In the genomic region with DNA sequence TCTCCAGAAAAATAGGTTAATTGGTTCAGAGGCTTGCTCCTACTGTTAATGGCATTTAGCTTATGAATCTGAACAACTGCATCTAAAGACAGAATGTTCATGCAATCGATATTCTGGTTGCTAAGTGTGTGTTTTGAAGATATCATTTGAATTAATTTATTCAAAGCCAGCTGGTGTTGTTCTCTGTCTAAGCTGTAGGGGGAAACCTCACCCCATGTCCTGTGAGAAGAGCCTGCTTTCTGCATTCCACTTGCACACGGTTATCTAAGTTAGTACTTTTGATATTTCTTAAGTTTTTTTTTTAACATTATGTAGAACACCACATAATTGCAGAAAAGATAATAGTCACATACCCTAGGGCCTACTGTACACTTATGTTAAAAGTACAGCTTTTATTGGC, we compare ENCODE assay signal across 8 mouse cellular contexts.
DNase-seq lines count a peak whose midpoint lies in the region; ATAC-seq and TF ChIP-seq lines count a peak whose summit lies in the region.

No protein-coding gene starts in this region.

- no peak overlapping the region for H3K9ac ChIP-seq in heart, postnatal 0 days (replicated peaks; ENCODE audit: low read depth, low read length)

- no peak for TF ChIP-seq EP300 in heart, postnatal 0 days (IDR thresholded peaks at IDR 0.05; ENCODE audit: low read depth)

- DNase-seq in heart, postnatal 0 days (ENCODE audit: low spot score): peak; percentile 42
- no peak for DNase-seq in heart, adult 8-10 months (ENCODE audit: low spot score)
- peak; percentile 28 for DNase-seq in 416B (ENCODE audit: low read depth)
- DNase-seq in brain, adult 2 months (ENCODE audit: low read depth, low spot score): peak; percentile 81
- peak; percentile 27 to 84 for DNase-seq in layer of hippocampus, adult 18-20 months (ENCODE audit: low spot score in 2 of 2)
- peak; percentile 40 for DNase-seq in retina, postnatal 1 day
- no peak for DNase-seq in testis, postnatal 14 days (ENCODE audit: low spot score)
- DNase-seq in cerebellum, adult 11-12 months: no peak

- WGBS in heart, postnatal 0 days: 20% methylated on average over 2 of the region's 2 CpGs

- no peaks in the 10 kb centered on the region for H3K27me3 ChIP-seq in heart, postnatal 0 days (ENCODE audit: control insufficient read depth, insufficient read depth, low read length)

- no peak overlapping the region for H3K27ac ChIP-seq in heart, postnatal 0 days (ENCODE audit: low read depth)

- ATAC-seq in heart, postnatal 0 days (ENCODE audit: insufficient read depth, low read depth): no peak

- no peak overlapping the region for H3K4me3 ChIP-seq in heart, postnatal 0 days (ENCODE audit: low read depth, low read length)

- peak; percentile 77 for TF ChIP-seq CTCF in heart, postnatal 0 days (IDR thresholded peaks at IDR 0.05; ENCODE audit: low read depth)

- H3K4me1 ChIP-seq in heart, postnatal 0 days (ENCODE audit: control insufficient read depth, insufficient read depth): no peaks in the 10 kb centered on the region

- no peaks in the 10 kb centered on the region for H3K36me3 ChIP-seq in heart, postnatal 0 days (replicated peaks; ENCODE audit: control insufficient read depth, insufficient read depth, low read length)

- H3K9me3 ChIP-seq in heart, postnatal 0 days (replicated peaks; ENCODE audit: control insufficient read depth, low read length): no peaks in the 10 kb centered on the region

- H3K4me2 ChIP-seq in heart, postnatal 0 days (ENCODE audit: low read depth, low read length): no peak overlapping the region

Comparison
In these comparisons a context has a peak if more than half of its experiments do, and no peak if none do; other contexts are left out.
1. DNase-seq: peak in heart, postnatal 0 days (single experiment), 416B (single experiment), brain, adult 2 months (single experiment), layer of hippocampus, adult 18-20 months (2 of 2) and retina, postnatal 1 day (single experiment); none in heart, adult 8-10 months (single experiment), testis, postnatal 14 days (single experiment) and cerebellum, adult 11-12 months (single experiment).